Mouse (Mus musculus) C2C12 (cell line): ENCODE measurements around the gene Crebl2.

Experiments
- CEBPB ChIP-seq: IDR thresholded peaks from one replicate; pipeline ENCODE4 v1.6.1; 2011; ENCODE audit warnings: low read depth, mild to moderate bottlenecking, control low read depth, moderate library complexity
- CTCF ChIP-seq: IDR thresholded peaks from one replicate; pipeline ENCODE4 v1.5.1; 2011; ENCODE audit not compliant: control insufficient read depth, insufficient read depth, insufficient read length
- MYOG ChIP-seq: IDR thresholded peaks from one replicate; pipeline ENCODE4 v1.6.1; 2011; ENCODE audit not compliant: control insufficient read depth, insufficient read length; ENCODE audit errors: extremely low read depth
- USF1 ChIP-seq: IDR thresholded peaks from one replicate; pipeline ENCODE4 v1.6.1; 2011; ENCODE audit warnings: low read depth, mild to moderate bottlenecking, control low read depth, moderate library complexity

DNA sequence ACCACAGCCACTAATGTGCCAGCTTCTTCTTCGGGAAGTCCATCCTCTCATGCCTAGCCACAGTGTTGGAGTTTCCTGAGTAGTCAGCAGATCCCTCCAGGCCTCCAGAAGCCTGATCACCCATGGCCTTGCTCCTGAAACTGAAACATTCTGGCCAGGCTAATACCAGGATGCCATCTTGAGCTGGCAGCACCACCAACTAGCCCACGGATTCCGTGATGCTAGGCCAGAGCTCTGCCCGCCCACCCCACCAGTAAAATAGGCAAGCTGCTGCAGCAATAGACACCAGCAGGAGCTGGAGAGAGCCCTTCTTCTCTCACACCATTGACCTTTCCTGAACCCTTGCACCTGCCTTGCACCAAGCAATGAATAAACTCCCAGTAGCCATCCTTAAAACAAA lies 17.6 kb downstream of the Crebl2 start:
- TF ChIP-seq CTCF = no peak
- no peak for TF ChIP-seq MYOG
- TF ChIP-seq USF1 = no peak
- TF ChIP-seq CEBPB = no peak
